Mouse (Mus musculus) left cerebral cortex, postnatal 25 days (tissue): Measurements from ENCODE around the gene Olfr199. TPM values are rescaled to one million over a fixed set of nuclear protein-coding genes. Genes with fewer than 3 reads are reported as not detected.
"Not testable (repeated sequence)": the region's sequence is repeated elsewhere in the genome, so short reads cannot be mapped to it uniquely, and the experiment has no call there.

Experiments
- DNase-seq, 2 experiments: peaks; one replicate each; pipeline ENCODE4 v3.0.0; 2022; ENCODE audit warnings: low spot score in 2 of 2, mixed read lengths in 1 of 2
- intact Hi-C: fragments of 180-260 bp; cut with DNase I; formaldehyde crosslinking; loops from one replicate; pipeline ENCODE4 v1.15.1; 2025
- total RNA-seq, 2 experiments: library from RNA; stranded (reverse); gene quantifications; 2 replicates each; pipeline ENCODE4 v1.2.3; 2021

The Olfr199 gene
- total RNA-seq = not detected

GRCm38 (mm10) chr16:59219667-59220066 is at the start of gene Olfr199:
Gene Olfr199 (minus strand): TSS chr16:59219767.
- intact Hi-C loops, DNase-seq: not testable (repeated sequence)

- intact Hi-C loops, DNase-seq: not testable (repeated sequence)
Observed at GRCm38 (mm10) chr16:59269097-59269496, 49.5 kb upstream of the Olfr199 start.

GRCm38 (mm10) chr16:59249684-59250083 is 30.1 kb upstream of the Olfr199 start:
- DNase-seq = no peak
- intact Hi-C loops = no loop called here

GRCm38 (mm10) chr16:59217861-59218260 is 1.7 kb downstream of the Olfr199 start:
- DNase-seq, intact Hi-C loops: not testable (repeated sequence)

GRCm38 (mm10) chr16:59203433-59203832 is 16.1 kb downstream of the Olfr199 start, which contains the start of gene Olfr198:
Gene Olfr198 (minus strand): TSS chr16:59203533.
- intact Hi-C loops, DNase-seq: not testable (repeated sequence)

- intact Hi-C loops = no loop called here
- no peak for DNase-seq
Observed at GRCm38 (mm10) chr16:59170354-59170753, 49.2 kb downstream of the Olfr199 start, which contains the start of gene Olfr196. Gene Olfr196 (minus strand): TSS chr16:59170454.

Other genes starting within 250 kb of the Olfr199 start
- gene Olfr183, start 224.4 kb downstream of the Olfr199 start, total RNA-seq = not detected
- not detected for gene Olfr186, start 189.5 kb downstream of the Olfr199 start, total RNA-seq
- gene Olfr187, start 180.0 kb downstream of the Olfr199 start, total RNA-seq = not detected
- not detected for gene Olfr190, start 141.8 kb downstream of the Olfr199 start, total RNA-seq
- gene Olfr191, start 129.9 kb downstream of the Olfr199 start, total RNA-seq = not detected
- gene Olfr193, start 107.9 kb downstream of the Olfr199 start, total RNA-seq = not detected
- not detected for gene Olfr194, start 98.7 kb downstream of the Olfr199 start, total RNA-seq
- not detected for gene Olfr195, start 72.7 kb downstream of the Olfr199 start, total RNA-seq
- gene Olfr196, start 49.3 kb downstream of the Olfr199 start, total RNA-seq = not detected
- not detected for gene Olfr198, start 16.2 kb downstream of the Olfr199 start, total RNA-seq
- not detected for gene Olfr201, start 52.9 kb upstream of the Olfr199 start, total RNA-seq
- not detected for gene Olfr202, start 67.0 kb upstream of the Olfr199 start, total RNA-seq
- gene Olfr203, start 79.1 kb upstream of the Olfr199 start, total RNA-seq = not detected
- not detected for gene Olfr204, start 98.5 kb upstream of the Olfr199 start, total RNA-seq
- gene Olfr205, start 111.4 kb upstream of the Olfr199 start, total RNA-seq = not detected
- gene Olfr206, start 129.5 kb upstream of the Olfr199 start, total RNA-seq = not detected
- not detected for gene Olfr209, start 144.2 kb upstream of the Olfr199 start, total RNA-seq
- under 1 TPM; 0.07 to 0.09 TPM for gene Gabrr3, start 187.6 kb upstream of the Olfr199 start, total RNA-seq